Mouse (Mus musculus) heart, embryonic 15.5 days (tissue): ENCODE measurements around the gene Klk14. TPM values are rescaled to one million over a fixed set of nuclear protein-coding genes. Genes with fewer than 3 reads are reported as not detected.

Experiments used
- polyA plus RNA-seq: library from polyadenylated mRNA; unstranded; fragments of >200 nt; fragmentation: Nextera tagmentation; extraction: Ambion mirVana; gene quantifications from 2 replicates; pipeline ENCODE4 v1.2.1, GENCODE M21; 2015

Gene Klk14
- polyA plus RNA-seq, 1 experiment from 2014 or later = not detected

Other genes with a start within 250 kb of the Klk14 start
- gene Cldnd2, start 249.6 kb upstream of the Klk14 start, polyA plus RNA-seq = not detected in 2 replicates
- 631 and 668 TPM in 2 replicates for gene Etfb, start 246.3 kb upstream of the Klk14 start, polyA plus RNA-seq
- 0.31 and 0.43 TPM in 2 replicates for gene Gm45233, start 246.3 kb upstream of the Klk14 start, polyA plus RNA-seq
- gene Vsig10l, start 227.3 kb upstream of the Klk14 start, polyA plus RNA-seq = 2.9 and 4.4 TPM in 2 replicates
- 0.28 TPM in 1 of 2 replicates, not detected in the other for gene Iglon5, start 200.3 kb upstream of the Klk14 start, polyA plus RNA-seq
- not detected in 2 replicates for gene 4931406B18Rik, start 184.5 kb upstream of the Klk14 start, polyA plus RNA-seq
- gene Cd33, start 146.0 kb upstream of the Klk14 start, polyA plus RNA-seq = 0.49 and 1.1 TPM in 2 replicates
- 1.3 and 1.5 TPM in 2 replicates for gene Zfp658, start 128.2 kb upstream of the Klk14 start, polyA plus RNA-seq
- gene Zfp719, start 110.8 kb upstream of the Klk14 start, polyA plus RNA-seq = 6.0 and 7.9 TPM in 2 replicates
- not detected in 2 replicates for gene Zfp819, start 83.2 kb upstream of the Klk14 start, polyA plus RNA-seq
- gene Ceacam18, start 55.7 kb upstream of the Klk14 start, polyA plus RNA-seq = not detected in 2 replicates
- 0.47 and 1.0 TPM in 2 replicates for gene Siglece, start 30.3 kb upstream of the Klk14 start, polyA plus RNA-seq
- gene Ctu1, start 18.4 kb upstream of the Klk14 start, polyA plus RNA-seq = 4.9 and 8.7 TPM in 2 replicates
- gene Klk13, start 22.1 kb downstream of the Klk14 start, polyA plus RNA-seq = 0.19 and 0.34 TPM in 2 replicates
- gene Klk12, start 78.5 kb downstream of the Klk14 start, polyA plus RNA-seq = not detected in 2 replicates
- 0.11 and 0.20 TPM in 2 replicates for gene Klk11, start 84.2 kb downstream of the Klk14 start, polyA plus RNA-seq
- 0.31 and 1.2 TPM in 2 replicates for gene Klk10, start 90.6 kb downstream of the Klk14 start, polyA plus RNA-seq
- gene Klk9, start 101.5 kb downstream of the Klk14 start, polyA plus RNA-seq = not detected in 2 replicates
- gene Klk8, start 107.2 kb downstream of the Klk14 start, polyA plus RNA-seq = 17.0 and 23.9 TPM in 2 replicates
- gene Klk7, start 120.9 kb downstream of the Klk14 start, polyA plus RNA-seq = 0.08 TPM in 1 of 2 replicates, not detected in the other
- not detected in 2 replicates for gene Klk6, start 134.1 kb downstream of the Klk14 start, polyA plus RNA-seq
- gene Klk5, start 151.6 kb downstream of the Klk14 start, polyA plus RNA-seq = not detected in 2 replicates
- 0.18 TPM in 1 of 2 replicates, not detected in the other for gene Klk4, start 190.7 kb downstream of the Klk14 start, polyA plus RNA-seq
- gene Klk15, start 243.3 kb downstream of the Klk14 start, polyA plus RNA-seq = not detected in 2 replicates